Mouse (Mus musculus) hematopoietic stem cell, adult 5-6 weeks (primary cell): ENCODE measurements around the gene Ccdc141. TPM values are rescaled to one million over a fixed set of nuclear protein-coding genes. Genes with fewer than 3 reads are reported as not detected.

ENCODE experiments used
- ATAC-seq, 2 experiments: fragments of 125-278 bp in 1 of 2; replicated peaks in 1 of 2; 2 replicates each; pipeline ENCODE4 v1.8.0; 2016 to 2017; ENCODE audit warnings: inconsistent platforms in 2 of 2, mild to moderate bottlenecking in 2 of 2, moderate number of reproducible peaks in 2 of 2, low read depth in 1 of 2, moderate TSS enrichment in 1 of 2; ENCODE audit not compliant: low FRiP score in 2 of 2, poor library complexity in 2 of 2, severe bottlenecking in 2 of 2, insufficient read depth in 1 of 2, low TSS enrichment in 1 of 2
- total RNA-seq: library from RNA; stranded (forward); fragments of 172-1452, 232-1000 nt; gene quantifications from 2 replicates; pipeline ENCODE4 v1.2.3, GENCODE M21; 2017

Gene Ccdc141
- 4.9 and 5.6 TPM in 2 replicates for total RNA-seq

GRCm38 (mm10) chr2:77170633-77171105 lies at the start of gene Ccdc141:
Gene Ccdc141, minus strand, starts transcription at chr2:77170636.
- no peak for ATAC-seq

- no peak for ATAC-seq
Measured at GRCm38 (mm10) chr2:77212885-77213284, 42.4 kb upstream of the Ccdc141 start.

- ATAC-seq: no peak
Measured at GRCm38 (mm10) chr2:77206951-77207350, 36.5 kb upstream of the Ccdc141 start.

GRCm38 (mm10) chr2:77203916-77204315 lies 33.5 kb upstream of the Ccdc141 start:
- ATAC-seq: 0 out of 4 replicates have a peak, but pooled peaks of 1 of the 2 experiments have one; percentile 22

GRCm38 (mm10) chr2:77201900-77202299 lies 31.5 kb upstream of the Ccdc141 start:
- ATAC-seq: no peak

GRCm38 (mm10) chr2:77200958-77201614 lies 30.6 kb upstream of the Ccdc141 start:
- 0 out of 4 replicates have a peak, but pooled peaks of 1 of the 2 experiments have one; percentile 29 for ATAC-seq

GRCm38 (mm10) chr2:77200379-77200778 lies 29.9 kb upstream of the Ccdc141 start:
- ATAC-seq: no peak

- ATAC-seq: no peak
Measured at GRCm38 (mm10) chr2:77198246-77198645, 27.8 kb upstream of the Ccdc141 start.

- no peak for ATAC-seq
Measured at GRCm38 (mm10) chr2:77196819-77197218, 26.4 kb upstream of the Ccdc141 start.

- ATAC-seq: no peak
Measured at GRCm38 (mm10) chr2:77195056-77195455, 24.6 kb upstream of the Ccdc141 start.

GRCm38 (mm10) chr2:77191811-77192210 lies 21.4 kb upstream of the Ccdc141 start:
- ATAC-seq: no peak

- ATAC-seq: no peak
Measured at GRCm38 (mm10) chr2:77190891-77191290, 20.5 kb upstream of the Ccdc141 start.

GRCm38 (mm10) chr2:77190301-77190700 lies 19.9 kb upstream of the Ccdc141 start:
- no peak for ATAC-seq

GRCm38 (mm10) chr2:77189671-77190070 lies 19.2 kb upstream of the Ccdc141 start:
- no peak for ATAC-seq

GRCm38 (mm10) chr2:77187501-77187900 lies 17.1 kb upstream of the Ccdc141 start:
- no peak for ATAC-seq

GRCm38 (mm10) chr2:77186912-77187311 lies 16.5 kb upstream of the Ccdc141 start:
- no peak for ATAC-seq

- ATAC-seq: no peak
Measured at GRCm38 (mm10) chr2:77184049-77184571, 13.7 kb upstream of the Ccdc141 start.

- ATAC-seq: no peak
Measured at GRCm38 (mm10) chr2:77183646-77184045, 13.2 kb upstream of the Ccdc141 start.

- no peak for ATAC-seq
Measured at GRCm38 (mm10) chr2:77182996-77183380, 12.6 kb upstream of the Ccdc141 start.
